Mouse (Mus musculus) forebrain, embryonic 13.5 days (tissue): Measurements from ENCODE around the gene Sap18. TPM values are rescaled to one million over a fixed set of nuclear protein-coding genes. Genes with fewer than 3 reads are reported as not detected.

ENCODE experiments used
- ATAC-seq: fragments of 200-750 bp; cut with Nextera tagmentation; 2 replicates; pipeline ENCODE4 v1.8.0; 2017
- H3K27ac ChIP-seq: fragments of 300-500 bp; sonication (generic); 2 replicates; pipeline ENCODE4 v1.5.1; 2015; ENCODE audit warnings: inconsistent platforms, mild to moderate bottlenecking, moderate library complexity
- H3K27me3 ChIP-seq: fragments of 300-500 bp; sonication (generic); 2 replicates; pipeline ENCODE4 v1.6.1; 2015; ENCODE audit warnings: mild to moderate bottlenecking, inconsistent platforms
- H3K36me3 ChIP-seq: fragments of 300-500 bp; sonication (generic); 2 replicates; pipeline ENCODE4 v1.6.1; 2015; ENCODE audit warnings: mild to moderate bottlenecking, inconsistent platforms; ENCODE audit not compliant: poor library complexity, severe bottlenecking
- H3K4me1 ChIP-seq: fragments of 300-500 bp; sonication (generic); 2 replicates; pipeline ENCODE4 v1.6.1; 2015; ENCODE audit warnings: inconsistent platforms
- H3K4me2 ChIP-seq: fragments of 300-500 bp; sonication (generic); 2 replicates; pipeline ENCODE4 v1.6.1; 2015; ENCODE audit warnings: inconsistent platforms, mild to moderate bottlenecking, moderate library complexity
- H3K4me3 ChIP-seq: fragments of 300-500 bp; sonication (generic); 2 replicates; pipeline ENCODE4 v1.5.1; 2015; ENCODE audit warnings: mild to moderate bottlenecking, inconsistent platforms
- H3K9ac ChIP-seq: fragments of 300-500 bp; sonication (generic); 2 replicates; pipeline ENCODE4 v1.6.1; 2015; ENCODE audit warnings: mild to moderate bottlenecking, inconsistent platforms
- H3K9me3 ChIP-seq: fragments of 300-500 bp; sonication (generic); replicated peaks from 2 replicates; pipeline ENCODE4 v1.6.1; 2016; ENCODE audit warnings: inconsistent platforms
- WGBS: fragments of 180-500 bp; shearing (Covaris S2); methylation state at CpG from one replicate; pipeline ENCODE4 v1.1.7; 2015; 5-methylcytosine and 5-hydroxymethylcytosine counted together
- polyA plus RNA-seq: library from polyadenylated mRNA; unstranded; fragments of >200 nt; fragmentation: Nextera tagmentation; extraction: Ambion mirVana; gene quantifications from 2 replicates; pipeline ENCODE4 v1.2.1, GENCODE M21; 2015

Sap18 gene
- polyA plus RNA-seq, 1 experiment from 2014 or later: 24.1 TPM

GRCm38 (mm10) chr14:57789311-57789710, 8.7 kb upstream of the Sap18 start:
- no peak overlapping the region for H3K9ac ChIP-seq
- no peak for ATAC-seq
- no peak overlapping the region for H3K4me3 ChIP-seq
- H3K4me2 ChIP-seq: no peak overlapping the region
- no peaks in the 10 kb centered on the region for H3K4me1 ChIP-seq
- H3K27me3 ChIP-seq: no peaks in the 10 kb centered on the region
- WGBS: 76% methylated on average over 2 of the region's 2 CpGs
- no peak overlapping the region for H3K27ac ChIP-seq
- no peaks in the 10 kb centered on the region for H3K9me3 ChIP-seq
- H3K36me3 ChIP-seq: no peaks in the 10 kb centered on the region

GRCm38 (mm10) chr14:57789759-57790158, 8.2 kb upstream of the Sap18 start:
- Histone ChIP-seq H3K27me3 (no peaks in the 10 kb centered on the region), H3K27ac (no peak overlapping the region), H3K4me1 (no peaks in the 10 kb centered on the region), H3K36me3 (no peaks in the 10 kb centered on the region), H3K9me3 (no peaks in the 10 kb centered on the region), H3K4me3 (no peak overlapping the region), H3K4me2 (no peak overlapping the region), H3K9ac (no peak overlapping the region)
- WGBS: 92% methylated on average over 9 of the region's 9 CpGs
- no peak for ATAC-seq

- WGBS: 92% methylated on average over 4 of the region's 4 CpGs
Observed at GRCm38 (mm10) chr14:57791171-57791570, 6.8 kb upstream of the Sap18 start.

GRCm38 (mm10) chr14:57797551-57797950, 429 bp upstream of the Sap18 start:
- WGBS: 13% methylated on average over 7 of the region's 7 CpGs

More at GRCm38 (mm10) chr14:57791171-57791570, 6.8 kb upstream of the Sap18 start:
- Histone ChIP-seq H3K9me3 (no peaks in the 10 kb centered on the region), H3K4me1 (no peaks in the 10 kb centered on the region), H3K36me3 (no peaks in the 10 kb centered on the region), H3K27ac (no peak overlapping the region), H3K4me3 (no peak overlapping the region), H3K4me2 (no peak overlapping the region), H3K27me3 (no peaks in the 10 kb centered on the region), H3K9ac (no peak overlapping the region)
- no peak for ATAC-seq

GRCm38 (mm10) chr14:57803731-57804130, 5.8 kb downstream of the Sap18 start:
- H3K4me1 ChIP-seq: peaks cover 20% of the 10 kb centered on the region
- WGBS: 84% methylated on average over 4 of the region's 4 CpGs
- no peaks in the 10 kb centered on the region for H3K27me3 ChIP-seq
- H3K9me3 ChIP-seq: no peaks in the 10 kb centered on the region
- ATAC-seq: no peak
- H3K36me3 ChIP-seq: peaks cover 74% of the 10 kb centered on the region
- H3K4me3 ChIP-seq: no peak overlapping the region
- no peak overlapping the region for H3K4me2 ChIP-seq
- H3K27ac ChIP-seq: no peak overlapping the region
- no peak overlapping the region for H3K9ac ChIP-seq

More at GRCm38 (mm10) chr14:57797551-57797950, 429 bp upstream of the Sap18 start:
- peak overlapping the region; percentile 85 for H3K4me3 ChIP-seq
- peaks cover 20% of the 10 kb centered on the region for H3K4me1 ChIP-seq
- peaks cover 14% of the 10 kb centered on the region for H3K36me3 ChIP-seq
- peak; percentile 75 for ATAC-seq
- peak overlapping the region; percentile 87 for H3K4me2 ChIP-seq
- no peak overlapping the region; the same call in 1 of the 2 replicates for H3K27ac ChIP-seq
- no peaks in the 10 kb centered on the region for H3K9me3 ChIP-seq
- H3K9ac ChIP-seq: peak overlapping the region; percentile 56
- 0 out of 2 replicates have a peak, but pooled peaks cover 4% of the 10 kb centered on the region for H3K27me3 ChIP-seq

GRCm38 (mm10) chr14:57808558-57808957, 10.6 kb downstream of the Sap18 start:
- H3K36me3 ChIP-seq: peaks cover 90% of the 10 kb centered on the region
- H3K4me1 ChIP-seq: no peaks in the 10 kb centered on the region
- no peak for ATAC-seq

GRCm38 (mm10) chr14:57810886-57811285, 12.9 kb downstream of the Sap18 start:
- ATAC-seq: no peak
- H3K9me3 ChIP-seq: no peaks in the 10 kb centered on the region
- no peak overlapping the region for H3K4me3 ChIP-seq

More at GRCm38 (mm10) chr14:57808558-57808957, 10.6 kb downstream of the Sap18 start:
- Histone ChIP-seq H3K4me3 (no peak overlapping the region), H3K27me3 (no peaks in the 10 kb centered on the region), H3K9ac (no peak overlapping the region), H3K27ac (no peak overlapping the region), H3K4me2 (no peak overlapping the region), H3K9me3 (no peaks in the 10 kb centered on the region)
- 80% methylated on average over 5 of the region's 5 CpGs for WGBS

GRCm38 (mm10) chr14:57811844-57812243, 13.9 kb downstream of the Sap18 start:
- Histone ChIP-seq H3K9ac (no peak overlapping the region), H3K4me1 (no peaks in the 10 kb centered on the region), H3K36me3 (peaks cover 82% of the 10 kb centered on the region), H3K27ac (no peak overlapping the region), H3K27me3 (no peaks in the 10 kb centered on the region), H3K4me3 (no peak overlapping the region), H3K9me3 (no peaks in the 10 kb centered on the region), H3K4me2 (no peak overlapping the region)
- 97% methylated on average over 5 of the region's 5 CpGs for WGBS
- ATAC-seq: no peak

More at GRCm38 (mm10) chr14:57810886-57811285, 12.9 kb downstream of the Sap18 start:
- no peak overlapping the region for H3K27ac ChIP-seq
- 91% methylated on average over 2 of the region's 2 CpGs for WGBS
- no peaks in the 10 kb centered on the region for H3K4me1 ChIP-seq
- peaks cover 83% of the 10 kb centered on the region for H3K36me3 ChIP-seq
- no peak overlapping the region for H3K4me2 ChIP-seq
- H3K27me3 ChIP-seq: no peaks in the 10 kb centered on the region
- H3K9ac ChIP-seq: no peak overlapping the region

GRCm38 (mm10) chr14:57820839-57821238, 22.9 kb downstream of the Sap18 start:
- Histone ChIP-seq H3K27me3 (no peaks in the 10 kb centered on the region), H3K9ac (no peak overlapping the region), H3K4me1 (peaks cover 20% of the 10 kb centered on the region), H3K4me2 (no peak overlapping the region), H3K27ac (no peak overlapping the region), H3K4me3 (no peak overlapping the region), H3K36me3 (peaks cover 62% of the 10 kb centered on the region), H3K9me3 (no peaks in the 10 kb centered on the region)
- 96% methylated on average over 4 of the region's 4 CpGs for WGBS
- no peak for ATAC-seq

- under 1% methylated on average over 96 of the region's 96 CpGs for whole genome bisulfite sequencing
Observed at GRCm38 (mm10) chr14:57825788-57826751, 28.1 kb downstream of the Sap18 start, which contains the start of the genes Ska3 and Mrpl57. Ska3 (minus strand) TSS chr14:57826185. Mrpl57 (plus strand) TSS chr14:57826234.

GRCm38 (mm10) chr14:57827284-57827683, 29.3 kb downstream of the Sap18 start:
- H3K4me2 ChIP-seq: peak overlapping the region; percentile 76
- no peaks in the 10 kb centered on the region for H3K27me3 ChIP-seq
- peaks cover 34% of the 10 kb centered on the region for H3K4me1 ChIP-seq
- peak overlapping the region; percentile 87 for H3K4me3 ChIP-seq
- H3K9ac ChIP-seq: peak overlapping the region; percentile 91
- H3K27ac ChIP-seq: no peak overlapping the region
- 67% methylated on average over 1 of the region's 1 CpGs for WGBS
- no peak for ATAC-seq
- H3K36me3 ChIP-seq: peaks cover 13% of the 10 kb centered on the region
- H3K9me3 ChIP-seq: no peaks in the 10 kb centered on the region

More at GRCm38 (mm10) chr14:57825788-57826751, 28.1 kb downstream of the Sap18 start, which contains the start of the genes Ska3 and Mrpl57:
- H3K27me3 ChIP-seq: no peaks in the 10 kb centered on the region
- peak within 1 kb of the TSS; percentile 90 for H3K27ac ChIP-seq
- no peaks in the 10 kb centered on the region for H3K9me3 ChIP-seq
- peak within 1 kb of the TSS; percentile 87 for H3K4me3 ChIP-seq
- peaks cover 18% of the 10 kb centered on the region for H3K36me3 ChIP-seq
- peak; percentile 98 for ATAC-seq
- peak within 1 kb of the TSS; percentile 91 for H3K9ac ChIP-seq
- H3K4me2 ChIP-seq: peak within 1 kb of the TSS; percentile 76
- peaks cover 34% of the 10 kb centered on the region for H3K4me1 ChIP-seq

- Histone ChIP-seq H3K27me3 (no peaks in the 10 kb centered on the region), H3K36me3 (peaks cover 43% of the 10 kb centered on the region), H3K4me2 (no peak overlapping the region), H3K9ac (no peak overlapping the region), H3K4me1 (no peaks in the 10 kb centered on the region), H3K9me3 (no peaks in the 10 kb centered on the region), H3K4me3 (no peak overlapping the region), H3K27ac (no peak overlapping the region)
- no peak for ATAC-seq
- WGBS: 94% methylated on average over 2 of the region's 2 CpGs
Observed at GRCm38 (mm10) chr14:57833526-57833925, 35.5 kb downstream of the Sap18 start.
